Mouse (Mus musculus) activated CD4-positive, CD25-positive, alpha-beta regulatory T cell, adult 4 months (primary cell): Measurements from ENCODE around the gene Mogs. TPM values are rescaled to one million over a fixed set of nuclear protein-coding genes. Genes with fewer than 3 reads are reported as not detected.
A peak's percentile ranks its signal among the peaks of the same experiment; 100 is the strongest.

Experiments used
- ATAC-seq: one replicate; pipeline ENCODE4 v1.8.0; 2017
- polyA plus RNA-seq, 2 experiments: library from polyadenylated mRNA; unstranded; fragments of 100-300 nt; shearing (Covaris generic); gene quantifications; one replicate each; pipeline ENCODE4 v1.2.1; 2017

The Mogs gene
- polyA plus RNA-seq, 2 experiments from 2014 or later, result 8.7 to 12.5 TPM

DNA sequence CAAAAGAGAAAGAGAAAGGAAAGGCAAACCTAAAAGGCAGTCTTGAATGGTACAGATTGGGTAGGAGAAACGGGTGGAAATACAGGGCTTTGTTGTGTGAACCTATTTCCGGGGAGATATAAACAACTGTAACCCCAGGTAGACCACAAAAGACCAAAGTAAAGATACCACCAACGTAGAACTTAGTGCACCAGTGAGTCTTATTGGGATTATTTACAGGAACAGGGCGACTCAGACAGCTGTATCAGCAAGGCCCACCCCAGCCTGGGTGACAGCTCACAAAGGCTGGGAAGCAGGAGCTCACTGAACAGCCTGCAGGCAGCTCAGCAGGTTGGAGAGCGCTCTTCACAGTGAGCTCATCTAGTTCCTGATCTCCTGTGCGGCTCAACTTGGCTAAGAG is 19.3 kb upstream of the Mogs start:
- ATAC-seq, result peak; percentile 96

DNA sequence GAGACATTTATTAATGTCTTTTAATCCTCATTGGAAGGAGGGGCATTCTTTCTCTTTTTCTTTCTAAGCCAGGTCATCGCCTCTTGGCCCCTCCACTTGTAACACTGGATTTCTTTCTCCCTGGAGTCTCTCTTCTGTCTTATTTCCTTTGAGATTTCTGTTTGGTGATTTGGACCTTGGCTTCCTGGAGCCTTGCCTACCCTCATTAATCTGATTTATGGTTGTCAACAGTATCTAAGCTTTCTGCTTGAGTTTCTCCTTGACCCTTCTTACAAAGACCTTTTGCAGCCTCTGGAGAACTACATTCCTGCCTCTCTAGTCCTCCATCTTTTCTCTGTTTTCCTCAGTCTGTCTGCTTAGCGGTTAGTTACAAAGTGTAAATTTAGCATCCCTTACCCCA is 16.9 kb upstream of the Mogs start:
- ATAC-seq, result no peak

DNA sequence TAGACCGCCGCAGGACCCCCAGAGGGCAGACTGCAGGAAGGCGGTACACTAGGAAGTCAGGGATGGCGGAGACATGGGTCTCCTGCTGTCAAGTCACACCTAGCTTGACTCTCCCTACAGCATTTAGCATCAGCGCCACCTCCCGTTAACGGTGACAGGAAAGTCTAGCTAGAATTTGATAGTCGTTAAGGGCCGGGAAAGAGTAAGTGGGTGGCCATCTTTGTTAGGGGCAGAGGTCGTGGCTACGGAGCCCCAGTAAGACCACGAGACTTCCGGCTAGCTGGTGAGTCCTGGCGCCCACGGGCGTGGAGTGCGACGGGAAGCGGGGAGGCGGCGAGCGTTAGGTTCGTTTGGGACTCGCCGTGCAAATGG is 14.0 kb upstream of the Mogs start, which contains the start of the genes Ccdc142 and Gm42688:
Gene Ccdc142, plus strand, starts transcription at position 286 of the 372 bp plus-strand sequence.
Gene Gm42688, plus strand, starts transcription at position 302 of the 372 bp plus-strand sequence.
- peak; percentile 86 for ATAC-seq

DNA sequence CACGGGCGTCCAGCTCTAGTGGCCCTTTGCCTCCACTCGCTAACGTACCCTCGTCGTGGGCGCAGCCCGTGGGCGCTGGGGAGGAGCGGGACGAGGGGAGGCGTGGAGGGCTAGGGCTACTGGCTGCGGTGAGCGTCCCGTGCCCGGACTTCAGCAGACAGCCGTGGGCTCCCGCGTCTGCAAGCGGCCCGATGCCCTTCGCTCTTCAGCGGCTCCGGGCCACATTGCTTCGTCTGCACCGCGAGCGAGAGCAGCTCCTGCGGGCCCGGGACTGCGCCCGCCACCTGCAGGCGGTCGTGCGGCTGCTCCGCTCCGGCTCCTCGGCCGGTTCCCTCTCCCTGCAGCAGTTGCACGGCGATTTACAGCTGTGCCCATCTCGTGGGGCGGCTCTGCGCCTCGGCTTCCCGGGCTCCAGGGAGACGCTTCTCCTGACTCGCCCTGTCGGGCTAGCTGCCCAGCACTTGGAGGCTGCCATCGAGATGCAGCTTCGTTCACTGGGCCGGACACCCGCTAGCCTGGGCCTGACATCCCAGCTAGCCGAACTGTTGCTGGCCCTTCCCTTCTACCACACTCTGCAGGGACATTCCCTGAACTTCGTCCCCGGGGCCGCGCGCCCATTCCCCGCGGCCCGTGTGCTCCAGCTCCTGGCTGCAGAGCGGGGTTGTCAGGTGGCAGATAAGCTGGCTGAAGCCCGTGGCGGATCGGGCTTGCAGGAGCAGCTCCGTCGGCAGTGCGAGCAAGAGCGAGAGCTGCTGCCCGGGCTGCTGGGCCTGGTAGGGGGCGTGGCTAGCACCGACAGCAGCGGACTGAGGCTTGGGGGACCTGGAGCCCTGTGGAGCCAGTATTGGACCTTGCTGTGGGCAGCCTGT is 13.4 kb upstream of the Mogs start:
- peak; percentile 77 for ATAC-seq

DNA sequence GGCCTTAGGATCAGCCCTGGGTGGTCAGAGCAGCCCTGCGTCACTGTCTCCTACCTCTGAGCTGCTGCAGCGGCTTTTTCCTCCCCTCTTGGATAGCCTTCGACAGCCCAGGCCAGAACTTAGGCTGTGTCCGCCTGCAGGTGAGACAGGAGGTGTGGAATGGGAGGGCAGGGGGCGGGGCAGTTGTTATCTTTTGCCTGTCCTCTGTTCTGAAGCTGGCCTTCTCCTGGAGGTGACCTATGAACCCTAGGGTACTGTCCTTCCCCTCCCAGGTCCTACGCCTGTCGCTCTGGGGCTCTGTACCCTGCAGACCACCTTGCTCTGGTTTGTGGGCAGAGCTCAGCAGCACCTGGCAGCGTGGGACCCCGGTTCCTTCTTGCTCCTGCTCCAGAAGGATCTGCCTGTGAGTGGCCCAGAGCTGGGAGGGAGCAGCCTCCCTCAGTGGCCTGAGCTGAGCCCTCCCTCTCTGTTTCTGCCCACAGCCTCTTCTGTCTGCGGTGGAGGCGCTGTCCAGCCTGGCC is 12.1 kb upstream of the Mogs start:
- ATAC-seq, result no peak

DNA sequence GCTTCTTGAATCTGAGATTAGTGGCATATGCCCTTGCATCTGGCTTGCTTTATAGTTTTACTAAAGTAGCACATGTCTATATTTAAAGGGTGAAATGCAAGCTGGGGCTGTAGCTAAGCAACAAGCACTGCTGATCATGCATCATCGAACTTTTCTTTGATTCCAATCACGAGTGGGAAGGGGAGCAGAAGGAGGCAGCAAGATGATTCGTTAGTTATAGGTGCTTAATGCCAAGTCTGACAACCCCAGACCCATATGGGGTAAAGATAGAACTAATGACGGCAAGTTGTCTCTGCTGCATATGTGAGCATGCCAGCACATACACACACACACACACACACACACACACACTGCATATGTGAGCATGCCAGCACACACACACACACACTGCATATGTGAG is 11.1 kb upstream of the Mogs start:
- no peak for ATAC-seq

DNA sequence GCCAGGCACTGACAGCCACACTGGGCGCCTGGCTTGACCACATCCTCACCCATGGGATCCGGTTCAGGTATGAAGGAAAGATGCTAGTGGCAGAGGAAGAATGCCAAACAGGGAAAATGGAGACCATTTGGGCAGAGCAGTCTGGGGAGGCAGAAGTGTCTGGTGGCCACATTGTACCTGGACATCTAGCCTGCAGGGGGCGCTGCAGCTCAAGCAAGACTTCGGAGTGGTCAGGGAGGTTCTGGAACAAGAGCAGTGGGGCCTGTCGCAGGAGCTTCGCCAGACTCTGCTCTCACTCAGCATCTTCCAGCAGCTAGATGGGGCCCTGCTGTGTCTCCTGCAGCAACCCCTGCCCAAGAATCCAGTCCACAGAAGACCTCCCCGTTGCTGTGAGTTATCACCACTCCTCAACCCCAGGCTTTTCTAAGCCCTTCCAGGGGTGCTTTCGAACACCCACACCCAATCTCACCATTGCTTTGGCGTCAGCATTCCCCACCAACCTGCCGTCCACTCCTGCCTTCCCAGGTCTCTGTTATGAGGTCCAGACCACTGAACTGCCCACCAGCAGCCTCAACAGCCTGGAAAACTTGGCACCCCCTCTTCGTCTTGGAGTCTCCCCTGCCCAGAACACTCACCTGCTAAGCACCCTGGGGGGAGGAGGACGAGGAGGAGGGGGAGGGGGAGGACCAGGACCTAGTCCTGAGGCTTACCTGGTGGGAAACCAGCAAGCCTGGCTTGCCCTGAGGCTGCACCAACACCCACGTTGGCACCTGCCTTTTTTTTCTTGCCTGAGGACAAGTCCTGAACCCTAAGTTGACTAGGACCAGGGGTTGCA is 7.5 kb upstream of the Mogs start:
- no peak for ATAC-seq

DNA sequence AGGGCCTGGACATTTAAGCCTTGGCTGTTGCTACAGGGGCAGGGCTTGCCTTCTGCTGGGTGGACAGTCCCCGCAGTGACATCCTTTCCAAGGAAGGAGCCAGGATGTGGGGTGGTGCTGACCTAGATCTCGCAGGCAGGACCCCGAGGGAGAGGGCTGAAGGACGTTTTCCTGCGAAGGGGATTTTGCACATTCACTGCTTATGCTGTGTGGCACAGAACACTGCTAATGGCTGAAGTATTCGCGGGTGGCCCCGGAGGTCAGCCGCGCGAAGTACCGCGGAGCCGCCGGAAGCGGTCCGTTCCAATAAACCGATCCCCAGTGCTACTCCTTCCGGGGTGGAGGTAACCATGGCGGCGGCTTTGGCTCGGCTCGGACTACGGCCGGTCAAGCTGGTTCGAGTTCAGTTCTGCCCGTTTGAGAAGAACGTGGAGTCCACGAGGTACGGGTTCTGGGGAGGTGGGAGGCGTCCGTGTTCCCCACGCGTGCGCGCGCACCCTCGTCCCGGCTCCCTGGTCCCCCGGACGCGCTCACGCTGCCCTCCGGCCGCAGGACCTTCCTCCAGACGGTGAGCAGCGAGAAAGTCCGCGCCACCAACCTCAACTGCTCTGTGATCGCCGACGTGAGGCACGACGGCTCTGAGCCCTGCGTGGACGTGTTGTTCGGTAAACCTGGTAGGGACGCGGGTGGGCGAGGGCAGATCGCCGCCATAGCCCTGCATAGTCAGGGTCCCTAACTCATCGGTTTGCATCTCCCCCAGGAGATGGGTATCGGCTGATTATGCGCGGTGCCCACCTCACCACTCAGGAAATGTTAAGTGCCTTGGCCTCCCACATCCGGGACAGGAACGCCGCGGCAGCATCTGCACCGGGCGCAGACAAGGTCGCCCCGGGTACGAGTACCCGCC is 6.3 kb upstream of the Mogs start, which contains the start of gene Mrpl53:
Gene Mrpl53, plus strand, starts transcription at position 279 of the 907 bp plus-strand sequence.
- peak; percentile 77 for ATAC-seq

DNA sequence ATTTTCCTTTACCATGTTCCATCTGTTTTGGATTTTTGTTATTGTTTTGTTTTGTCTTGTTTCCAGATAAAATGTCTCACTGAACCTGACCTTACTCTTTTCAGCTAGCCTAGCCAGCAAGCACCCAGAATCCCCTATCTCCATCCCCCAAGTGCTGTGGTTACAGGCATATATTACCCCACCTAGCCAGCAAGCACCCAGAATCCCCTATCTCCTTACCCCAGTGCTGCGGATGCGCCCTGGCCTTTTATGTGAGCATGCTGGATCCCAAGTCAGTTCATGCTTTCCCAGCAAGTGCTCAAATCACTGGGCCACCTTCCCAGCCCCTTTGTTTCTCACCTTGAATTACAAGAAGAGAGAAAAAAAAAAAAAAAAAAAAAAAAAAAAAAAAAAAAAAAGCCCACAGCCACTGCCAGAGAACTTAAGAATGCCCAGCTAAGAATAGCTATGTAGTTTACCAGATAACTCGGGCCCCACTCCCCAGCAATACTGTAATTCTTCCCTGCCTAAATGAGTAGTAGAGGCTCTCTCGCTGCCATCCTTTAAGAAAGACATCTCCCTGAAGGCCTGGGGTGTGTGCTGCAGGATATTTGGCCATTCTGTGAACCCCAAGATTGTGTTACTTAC is 3.7 kb upstream of the Mogs start:
- no peak for ATAC-seq

DNA sequence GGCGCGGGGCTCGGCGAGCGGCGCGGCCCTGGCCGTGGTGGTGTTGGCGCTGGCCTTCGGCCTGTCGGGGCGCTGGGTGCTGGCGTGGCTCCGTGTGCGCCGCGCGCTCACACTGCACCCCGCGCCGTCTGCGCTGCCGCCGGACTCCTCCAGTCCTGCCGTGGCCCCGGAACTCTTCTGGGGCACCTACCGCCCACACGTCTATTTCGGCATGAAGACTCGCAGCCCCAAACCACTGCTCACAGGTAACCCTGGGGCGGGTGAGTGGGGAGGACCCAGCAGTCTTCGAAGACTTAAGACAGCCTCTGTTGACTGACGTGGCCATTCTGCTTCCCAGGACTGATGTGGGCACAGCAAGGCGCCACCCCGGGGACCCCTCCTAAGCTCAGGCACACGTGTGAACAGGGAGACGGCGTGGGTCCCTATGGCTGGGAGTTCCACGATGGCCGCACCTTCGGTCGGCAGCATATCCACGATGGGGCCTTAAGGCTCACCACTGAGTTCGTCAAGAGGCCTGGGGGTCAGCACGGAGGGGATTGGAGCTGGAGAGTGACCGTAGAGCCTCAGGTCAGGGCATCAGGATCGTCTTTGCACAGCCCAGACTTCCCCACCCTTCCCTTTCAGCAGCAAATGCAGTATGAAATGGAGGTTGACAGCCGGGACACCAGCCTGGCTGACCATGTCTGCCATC is 531 bp downstream of the Mogs start:
- peak; percentile 50 for ATAC-seq

DNA sequence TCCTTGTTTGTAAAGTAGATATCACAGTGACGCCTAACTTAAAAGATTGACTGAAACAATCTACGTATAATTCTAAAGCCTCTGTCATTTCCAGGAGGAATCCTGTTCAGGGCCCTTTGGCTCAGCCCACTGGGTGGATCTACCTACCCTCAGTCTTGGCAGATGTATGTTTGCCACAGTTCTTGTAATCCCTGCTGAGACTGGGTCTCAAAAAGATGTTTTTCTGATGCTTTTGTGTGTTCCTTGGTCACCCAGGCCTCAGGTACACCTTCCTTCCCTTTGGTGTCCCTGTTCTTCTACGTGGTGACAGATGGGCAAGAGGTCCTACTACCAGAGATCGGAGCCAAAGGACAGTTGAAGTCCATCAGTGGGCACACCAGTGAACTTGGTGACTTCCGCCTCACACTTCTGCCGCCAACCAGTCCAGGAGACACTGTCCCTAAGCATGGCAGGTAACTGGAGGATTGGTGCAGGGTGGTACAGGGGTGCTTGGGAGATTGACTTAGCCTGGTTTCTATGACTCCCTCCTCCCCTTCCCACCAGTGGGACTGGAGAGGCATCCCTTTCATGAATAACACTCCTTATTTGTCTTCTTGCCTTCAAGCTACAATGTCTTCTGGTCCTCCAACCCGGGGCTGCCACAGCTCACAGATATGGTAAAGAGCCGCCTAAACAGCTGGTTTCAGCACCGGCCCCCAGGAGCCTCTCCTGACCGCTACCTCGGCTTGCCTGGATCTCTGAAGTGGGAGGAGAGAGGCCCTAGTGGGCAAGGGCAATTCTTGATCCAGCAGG is 1.3 kb downstream of the Mogs start:
- ATAC-seq, result no peak

DNA sequence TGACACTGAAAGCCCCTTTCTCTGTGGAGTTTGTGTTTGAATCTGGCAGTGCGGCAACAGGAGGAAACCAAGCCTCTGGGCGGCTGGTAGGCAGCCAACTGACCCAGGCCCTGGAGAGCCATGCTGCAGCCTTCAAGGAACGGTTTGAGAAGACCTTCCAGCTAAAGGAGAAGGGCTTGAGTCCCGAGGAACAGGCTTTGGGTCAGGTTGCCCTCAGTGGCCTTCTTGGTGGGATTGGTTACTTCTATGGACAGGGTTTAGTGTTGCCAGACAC is 1.8 kb downstream of the Mogs start:
- no peak for ATAC-seq

DNA sequence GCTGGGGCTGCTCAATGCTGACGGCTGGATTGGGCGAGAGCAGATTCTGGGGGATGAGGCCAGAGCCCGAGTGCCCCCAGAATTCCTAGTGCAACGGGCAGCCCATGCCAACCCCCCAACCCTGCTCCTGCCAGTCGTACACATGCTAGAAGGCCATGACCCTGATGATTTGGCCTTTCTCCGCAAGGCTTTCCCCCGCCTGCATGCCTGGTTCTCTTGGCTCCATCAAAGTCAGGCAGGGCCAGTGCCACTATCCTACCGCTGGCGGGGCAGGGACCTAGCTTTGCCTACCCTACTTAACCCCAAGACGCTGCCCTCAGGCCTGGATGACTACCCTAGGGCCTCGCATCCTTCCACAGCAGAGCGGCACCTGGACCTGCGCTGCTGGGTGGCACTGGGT is 2.3 kb downstream of the Mogs start:
- no peak for ATAC-seq

DNA sequence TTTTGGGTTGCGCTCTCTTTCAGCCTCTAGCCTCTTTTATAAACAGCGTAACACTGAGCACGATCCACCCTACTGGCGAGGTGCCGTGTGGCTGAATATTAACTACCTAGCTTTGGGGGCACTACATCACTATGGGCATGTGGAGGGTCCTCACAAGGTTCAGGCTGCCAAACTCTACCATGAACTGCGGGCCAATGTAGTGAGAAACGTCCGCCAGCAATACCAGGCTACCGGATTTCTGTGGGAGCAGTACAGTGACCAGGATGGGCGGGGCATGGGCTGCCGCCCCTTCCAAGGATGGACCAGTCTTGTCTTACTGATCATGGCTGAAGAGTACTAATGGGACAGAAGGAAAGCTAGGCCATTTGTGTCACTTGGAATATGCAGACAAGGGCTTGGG is 3.1 kb downstream of the Mogs start:
- ATAC-seq, result no peak

DNA sequence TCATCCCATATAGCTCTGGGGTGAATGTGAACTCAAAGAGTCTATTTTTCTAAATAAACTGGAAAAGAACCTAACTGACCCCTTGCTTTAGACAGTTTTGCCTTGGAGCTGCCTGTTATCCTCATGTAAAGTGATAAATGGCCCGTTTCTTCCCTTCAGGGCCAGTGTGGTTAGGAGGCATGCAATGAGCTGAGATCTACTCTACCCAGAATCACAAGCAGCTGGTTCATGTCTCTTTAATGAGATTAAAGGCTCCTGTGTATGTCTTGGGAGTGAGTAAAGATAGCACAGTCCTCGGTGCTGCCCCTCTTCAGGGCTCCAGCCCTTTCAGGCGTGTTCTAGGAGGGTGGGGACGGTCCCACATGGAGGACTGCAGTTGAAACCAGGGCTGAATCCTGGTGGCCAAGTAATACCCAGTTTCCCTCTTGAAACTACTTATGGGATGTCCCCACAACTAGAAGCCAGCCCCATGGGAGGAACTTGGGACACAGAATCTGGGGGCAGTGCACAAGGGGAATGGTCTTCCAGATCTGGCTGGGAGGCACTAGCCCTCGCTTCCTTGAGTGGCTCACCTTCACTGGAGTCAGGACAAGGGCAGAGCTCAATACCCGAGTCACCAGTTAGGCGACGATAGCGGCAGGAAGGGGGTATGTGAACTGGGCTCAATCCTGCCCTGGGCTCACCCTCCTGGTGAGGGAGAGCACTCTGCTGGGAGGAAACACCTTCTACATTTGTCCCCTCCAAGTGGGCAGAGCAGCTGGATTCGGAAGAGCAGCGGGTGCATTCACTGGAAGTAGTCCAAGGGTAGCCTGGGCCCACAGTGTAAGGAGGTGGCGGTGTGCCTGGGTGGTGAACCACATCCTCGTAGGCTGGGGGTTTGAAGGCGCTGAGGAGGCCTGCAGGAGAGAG is 3.8 kb downstream of the Mogs start:
- ATAC-seq, result no peak

DNA sequence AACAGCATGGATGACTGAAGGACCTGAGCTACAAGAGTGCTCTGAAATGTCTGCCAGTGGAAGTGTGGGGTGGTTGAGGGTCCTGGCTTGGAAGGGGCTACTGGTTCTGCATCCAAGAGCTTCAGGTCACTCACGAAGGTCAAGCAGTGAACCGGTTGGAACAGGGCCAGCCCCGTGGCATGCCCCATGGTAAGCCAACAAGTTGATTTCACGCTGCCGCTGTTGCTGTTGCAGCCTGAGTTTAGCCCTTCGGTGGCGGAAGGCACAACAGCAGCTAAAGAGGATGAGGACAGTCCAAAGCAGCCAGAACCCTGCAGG is 4.4 kb downstream of the Mogs start:
- ATAC-seq, result no peak

DNA sequence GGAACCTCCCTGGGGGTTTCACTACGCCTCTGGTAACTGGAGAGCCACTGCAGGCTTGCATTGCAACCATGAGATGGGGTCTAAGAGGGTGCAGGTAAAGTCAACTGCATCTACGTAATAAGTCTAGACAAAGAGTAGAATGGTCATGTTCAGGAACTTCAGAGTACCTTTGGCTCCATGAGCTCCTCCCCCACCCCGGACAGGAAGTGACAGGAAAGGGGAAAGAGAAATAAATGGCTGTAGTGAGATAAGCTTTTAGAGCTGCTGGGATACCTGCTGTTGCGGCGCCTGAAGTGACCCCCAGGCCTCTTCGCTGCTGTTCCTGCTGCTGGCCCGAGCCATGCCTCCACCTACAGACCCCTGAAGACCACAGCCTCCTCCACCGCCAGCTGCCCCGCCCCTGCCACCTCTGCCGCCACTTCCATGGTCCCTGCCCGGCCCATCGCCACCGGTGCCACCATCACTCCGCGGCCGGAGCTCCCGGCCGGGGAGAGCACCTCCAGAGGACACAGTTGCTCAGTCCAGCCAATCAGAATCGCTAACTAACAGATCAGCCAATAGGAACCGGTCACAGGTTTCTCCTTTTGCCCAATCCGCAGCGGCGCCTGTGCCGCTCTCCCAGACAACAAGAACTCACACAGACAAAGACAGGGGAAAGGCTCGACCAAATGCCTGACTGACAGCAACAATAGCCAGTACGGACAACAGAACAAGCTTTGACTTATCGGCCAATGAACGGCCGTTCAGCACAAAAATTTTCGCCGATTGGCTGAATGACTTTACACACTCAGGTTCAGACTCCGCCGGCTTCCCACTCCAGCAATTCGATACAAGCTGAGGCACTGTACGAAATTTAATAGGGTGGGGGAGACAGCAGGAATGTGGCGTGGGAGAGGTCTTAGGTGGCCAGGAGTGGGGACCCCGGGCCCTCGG is 5.9 kb downstream of the Mogs start, which contains the start of gene Wbp1:
Gene Wbp1, minus strand, starts transcription at position 630 of the 933 bp plus-strand sequence.
- peak; percentile 95 for ATAC-seq
